Mouse (Mus musculus) kidney, adult 18-20 months (tissue): ENCODE measurements around the gene Ugt2b36.
"Not testable (repeated sequence)": the region's sequence is repeated elsewhere in the genome, so short reads cannot be mapped to it uniquely, and the experiment has no call there.

Experiments
- DNase-seq: peaks from one replicate; pipeline ENCODE4 v3.0.0; 2021

The Ugt2b36 gene

DNA sequence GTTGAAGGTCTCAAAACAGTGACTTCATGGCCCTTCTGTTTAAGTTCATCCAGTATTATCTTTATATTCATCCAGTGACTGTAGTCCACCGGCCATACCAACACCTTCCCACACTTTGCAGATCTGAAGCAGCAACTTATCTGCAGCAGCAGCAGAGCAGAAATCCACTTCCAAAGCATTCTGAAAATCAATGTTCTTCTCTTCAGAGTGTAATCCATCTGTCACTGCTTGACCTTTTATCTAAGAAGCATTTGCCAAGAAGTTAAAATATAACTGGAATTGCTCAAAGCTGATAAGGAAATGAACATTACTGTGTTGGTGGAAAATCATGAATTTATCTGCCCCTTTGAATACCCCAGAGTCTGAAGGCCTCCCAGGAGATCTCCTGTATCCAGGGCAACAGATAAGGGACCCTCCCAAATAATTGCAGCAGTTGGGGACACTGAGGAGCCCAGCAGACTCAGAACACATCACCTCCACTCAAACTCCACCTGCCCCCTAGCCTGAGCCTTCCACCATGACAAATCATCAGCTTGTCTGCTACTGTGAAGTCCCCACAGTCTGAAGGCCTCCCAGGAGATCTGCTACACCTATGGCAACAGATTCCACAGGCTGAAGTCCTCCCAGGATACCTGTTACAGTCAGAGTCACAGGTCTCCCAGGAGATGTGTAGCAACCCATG lies at the start of gene Ugt2b36:
Gene Ugt2b36 (minus strand): TSS at position 210 of the 682 bp plus-strand sequence.
- no peak for DNase-seq

DNA sequence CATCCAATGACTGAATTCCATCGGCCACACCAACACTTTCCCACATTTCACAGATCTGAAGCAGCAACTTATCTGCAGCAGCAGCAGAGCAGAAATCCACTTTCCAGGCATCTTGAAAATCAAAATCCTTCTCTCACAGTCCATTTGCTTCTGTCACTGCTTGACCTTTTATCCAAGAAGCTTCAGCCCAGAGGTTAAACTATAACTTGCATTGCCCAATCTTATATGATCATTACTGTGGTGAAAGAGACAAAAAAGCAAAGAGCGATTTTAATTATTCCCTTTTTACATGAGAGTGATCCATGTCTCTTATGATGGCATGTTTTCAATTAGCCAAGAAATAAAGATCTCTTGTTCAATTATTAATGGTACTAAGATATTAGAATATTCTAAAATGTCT lies 47.8 kb upstream of the Ugt2b36 start, which contains the start of gene Ugt2b5:
Gene Ugt2b5 (minus strand): TSS at position 123 of the 400 bp plus-strand sequence.
- not testable (repeated sequence) for DNase-seq

DNA sequence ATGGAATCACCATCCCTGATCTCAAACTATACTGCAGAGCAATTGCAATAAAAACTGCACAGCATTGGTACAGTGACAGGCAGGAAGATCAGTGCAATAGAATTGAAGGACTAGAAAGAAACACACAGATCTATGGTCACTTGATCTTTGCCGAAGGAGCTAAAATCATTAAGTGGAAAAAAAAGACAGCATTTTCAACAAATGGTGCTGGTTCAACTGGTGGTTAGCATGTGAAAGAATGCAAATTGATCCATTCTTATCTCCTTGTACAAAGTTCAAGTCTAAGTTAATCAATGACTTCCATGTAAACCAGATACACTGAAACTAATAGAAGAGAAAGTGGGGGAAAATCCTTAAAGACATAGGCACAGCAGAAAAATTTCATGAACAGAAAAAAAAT lies 11.3 kb upstream of the Ugt2b36 start:
- DNase-seq, result not testable (repeated sequence)

DNA sequence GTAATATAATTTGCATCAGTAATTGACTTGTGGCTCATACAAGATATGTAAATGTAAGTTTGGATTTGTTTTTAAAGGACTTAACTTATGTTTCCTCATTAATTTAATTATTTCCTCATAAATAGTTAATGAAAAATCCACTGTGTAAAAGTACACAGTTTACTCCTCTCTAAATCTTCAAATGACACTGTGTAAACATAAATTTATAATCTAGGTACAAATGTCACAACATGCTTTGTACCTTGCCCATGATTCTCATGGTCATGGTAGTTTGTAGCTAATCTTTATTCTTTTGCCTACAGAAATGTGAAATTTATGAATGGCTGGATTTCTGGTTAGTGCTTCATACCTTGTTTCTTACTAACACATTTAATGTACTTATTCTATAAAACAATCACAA lies 1.2 kb downstream of the Ugt2b36 start:
- DNase-seq, result no peak

DNA sequence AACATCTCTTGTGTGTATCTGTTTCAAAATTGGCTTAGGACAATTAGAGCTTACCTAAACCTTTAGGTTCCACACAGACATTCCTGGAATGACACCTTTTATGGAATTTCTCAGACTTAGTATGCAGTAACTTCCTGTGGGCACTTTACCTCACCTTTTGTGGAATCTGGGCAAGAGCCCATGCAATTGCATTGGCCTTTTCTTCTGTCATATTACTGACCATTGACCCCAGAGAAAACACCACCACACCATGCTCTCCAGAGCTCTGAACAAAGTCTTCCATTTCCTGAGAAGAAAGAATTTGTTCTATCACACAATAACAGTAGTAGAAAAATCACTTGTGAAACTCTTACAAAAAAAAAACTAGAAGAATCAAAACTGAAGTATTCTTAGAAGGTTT lies 3.1 kb downstream of the Ugt2b36 start:
- no peak for DNase-seq

DNA sequence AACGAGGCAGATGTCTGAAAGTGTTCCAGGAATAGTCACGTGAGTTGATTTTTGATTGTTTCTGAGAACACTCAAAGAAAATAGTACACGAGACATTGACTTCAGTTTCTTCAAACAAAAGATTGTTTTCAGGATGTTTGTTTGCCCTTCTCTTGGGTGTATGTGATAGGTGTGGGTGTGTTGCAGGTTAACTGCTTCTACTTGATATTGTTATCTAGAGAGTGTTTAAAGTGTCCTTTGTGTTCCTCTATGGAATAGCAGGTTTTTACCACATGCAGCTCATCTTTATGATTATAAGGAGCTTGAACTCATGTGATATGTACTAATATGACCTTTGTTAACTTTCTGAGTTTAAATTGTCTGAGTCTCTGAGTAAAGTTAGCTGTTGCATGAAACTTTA lies 6.1 kb downstream of the Ugt2b36 start:
- DNase-seq, result no peak

DNA sequence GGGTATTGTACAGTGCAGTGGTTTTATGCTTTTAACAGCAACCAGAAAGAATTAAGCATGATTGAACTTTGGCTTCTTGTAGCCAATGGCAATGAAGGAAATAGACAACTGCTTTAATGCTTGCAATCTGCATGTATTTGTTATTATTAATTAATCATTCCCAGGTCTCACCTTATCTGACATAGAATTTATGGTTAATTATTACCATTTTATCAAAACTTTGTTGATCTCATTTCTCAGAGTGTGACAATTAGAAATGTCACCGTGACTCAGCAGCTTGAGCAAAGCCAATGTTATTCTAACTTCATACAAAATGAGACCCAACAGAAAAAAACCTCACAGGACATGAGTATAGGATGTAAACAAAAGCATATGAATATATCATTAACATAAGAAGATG lies 61.7 kb downstream of the Ugt2b36 start:
- DNase-seq, result no peak

DNA sequence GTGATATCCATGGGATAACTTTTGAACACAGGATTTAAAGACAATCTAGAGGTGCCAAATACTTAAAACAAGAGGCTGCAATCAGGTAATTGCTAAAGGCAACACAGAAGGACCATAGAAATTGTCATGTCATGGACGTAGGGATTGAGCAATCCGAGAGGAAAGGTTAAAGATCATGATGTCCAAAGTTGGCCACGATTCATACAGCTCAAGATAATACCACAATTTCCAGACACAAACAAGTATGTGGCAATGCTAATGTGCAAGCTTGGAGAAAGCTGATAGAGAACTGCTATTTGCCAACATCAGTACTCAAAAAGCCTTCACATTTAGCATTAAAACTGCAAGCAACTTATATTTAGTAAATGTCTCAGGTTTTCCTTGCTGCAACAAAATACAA lies 65.0 kb downstream of the Ugt2b36 start:
- no peak for DNase-seq
